Mouse (Mus musculus): ENCODE results near the gene Lama2. TPM values are rescaled to one million over a fixed set of nuclear protein-coding genes. Genes with fewer than 3 reads are reported as not detected.

The Lama2 gene
- polyA plus RNA-seq, 1 experiment from 2014 or later: 4.6 TPM

GRCm38 (mm10) chr10:27222639-27223315 is 396.8 kb downstream of the Lama2 start:
- Histone ChIP-seq H3K9me3 (no peaks in the 10 kb centered on the region), H3K9ac (replicated peaks) (no peak overlapping the region), H3K4me2 (replicated peaks) (no peak overlapping the region), H3K27me3 (no peaks in the 10 kb centered on the region), H3K27ac (no peak overlapping the region), H3K4me1 (replicated peaks) (no peaks in the 10 kb centered on the region), H3K36me3 (no peaks in the 10 kb centered on the region), H3K4me3 (replicated peaks) (no peak overlapping the region)
- ATAC-seq: no peak
- 80% methylated on average over 6 of the region's 6 CpGs for WGBS

GRCm38 (mm10) chr10:27219698-27220097 is 399.9 kb downstream of the Lama2 start:
- H3K36me3 ChIP-seq: no peaks in the 10 kb centered on the region
- no peak for ATAC-seq
- no peak overlapping the region for H3K27ac ChIP-seq
- no peaks in the 10 kb centered on the region for H3K4me1 ChIP-seq (replicated peaks)
- no peaks in the 10 kb centered on the region for H3K27me3 ChIP-seq
- H3K4me3 ChIP-seq (replicated peaks): no peak overlapping the region
- H3K9me3 ChIP-seq: no peaks in the 10 kb centered on the region
- H3K4me2 ChIP-seq (replicated peaks): no peak overlapping the region
- H3K9ac ChIP-seq (replicated peaks): no peak overlapping the region
- WGBS: 62% methylated on average over 1 of the region's 1 CpGs

GRCm38 (mm10) chr10:27207320-27207719 is 412.2 kb downstream of the Lama2 start:
- Histone ChIP-seq H3K36me3 (no peaks in the 10 kb centered on the region), H3K27ac (no peak overlapping the region), H3K27me3 (no peaks in the 10 kb centered on the region), H3K9me3 (no peaks in the 10 kb centered on the region), H3K4me1 (replicated peaks) (no peaks in the 10 kb centered on the region; the same call in 1 of the 2 replicates), H3K9ac (replicated peaks) (no peak overlapping the region; the same call in 1 of the 2 replicates), H3K4me3 (replicated peaks) (no peak overlapping the region), H3K4me2 (replicated peaks) (peak overlapping the region; percentile 27)
- ATAC-seq: no peak
- WGBS: 12% methylated on average over 12 of the region's 12 CpGs

DNA sequence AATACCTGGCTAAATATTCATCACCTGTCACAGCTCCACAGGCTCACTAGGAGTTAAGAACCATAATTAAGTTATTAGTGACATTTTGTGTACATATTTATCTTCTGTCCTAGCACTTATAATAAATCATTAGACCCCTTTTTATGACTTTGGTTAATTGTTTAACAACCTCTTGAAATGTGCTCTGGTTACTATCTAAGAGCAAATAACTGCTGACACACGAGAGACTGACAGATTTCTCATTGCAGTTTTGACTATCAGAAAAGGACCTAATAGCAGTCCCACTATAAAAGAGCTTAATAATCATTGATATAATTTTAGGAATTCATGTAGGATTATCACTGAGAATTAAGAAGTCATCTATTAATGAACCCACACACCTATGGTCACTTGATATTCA is 421.1 kb downstream of the Lama2 start:
- ATAC-seq: no peak
- no peaks in the 10 kb centered on the region for H3K36me3 ChIP-seq
- no peaks in the 10 kb centered on the region for H3K4me1 ChIP-seq (replicated peaks)
- H3K4me2 ChIP-seq (replicated peaks): no peak overlapping the region
- no peak overlapping the region for H3K4me3 ChIP-seq (replicated peaks)
- no peaks in the 10 kb centered on the region for H3K9me3 ChIP-seq
- H3K9ac ChIP-seq (replicated peaks): no peak overlapping the region
- H3K27me3 ChIP-seq: no peaks in the 10 kb centered on the region
- 86% methylated on average over 1 of the region's 1 CpGs for WGBS
- no peak overlapping the region for H3K27ac ChIP-seq

- no peaks in the 10 kb centered on the region for H3K4me1 ChIP-seq (replicated peaks)
- WGBS: 93% methylated on average over 8 of the region's 8 CpGs
- H3K9me3 ChIP-seq: no peaks in the 10 kb centered on the region
- no peak overlapping the region for H3K4me3 ChIP-seq (replicated peaks)
- H3K27ac ChIP-seq: no peak overlapping the region
- no peak for ATAC-seq
- no peak overlapping the region for H3K9ac ChIP-seq (replicated peaks)
- H3K4me2 ChIP-seq (replicated peaks): no peak overlapping the region
- H3K27me3 ChIP-seq: no peaks in the 10 kb centered on the region
- no peaks in the 10 kb centered on the region for H3K36me3 ChIP-seq
These were observed 425.3 kb downstream of the Lama2 start for GRCm38 (mm10) chr10:27193986-27194908.

DNA sequence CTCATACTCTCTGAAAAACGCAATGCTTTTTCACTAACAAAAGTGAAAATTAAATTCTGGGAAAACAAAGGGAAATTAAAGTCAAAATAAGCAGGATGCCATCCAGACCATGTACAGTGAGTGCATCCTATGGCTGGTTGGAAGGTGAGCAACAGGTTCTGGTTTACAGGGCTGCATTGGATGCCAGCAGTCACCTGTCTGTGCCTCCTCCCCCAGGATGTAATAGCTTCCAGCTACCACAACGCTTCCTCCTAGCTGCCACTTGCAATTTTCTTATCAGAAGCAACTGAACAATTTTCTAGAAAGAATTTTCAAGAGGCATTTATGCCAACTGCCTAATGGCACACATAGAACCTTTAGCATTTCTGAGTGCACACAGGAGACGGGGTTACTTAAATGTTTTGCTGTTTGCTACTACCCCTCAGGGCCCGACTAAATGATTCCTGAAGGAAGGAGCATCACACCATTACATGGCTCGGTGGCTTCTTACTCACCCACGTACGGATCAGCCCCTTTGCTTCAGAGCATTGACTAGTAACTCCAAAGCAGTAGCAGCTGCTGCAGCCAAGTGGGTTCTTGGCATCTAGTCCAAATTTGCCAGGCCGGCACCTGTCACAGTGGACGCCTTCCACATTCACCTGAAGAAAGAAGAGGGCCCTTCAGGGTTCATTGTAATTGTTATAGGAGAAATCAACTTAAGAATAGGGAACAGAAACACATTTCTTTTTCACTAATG is 430.8 kb downstream of the Lama2 start:
- H3K4me1 ChIP-seq (replicated peaks): peaks cover 8% of the 10 kb centered on the region; the same call in 1 of the 2 replicates
- WGBS: 88% methylated on average over 9 of the region's 9 CpGs
- no peak overlapping the region for H3K9ac ChIP-seq (replicated peaks)
- H3K36me3 ChIP-seq: no peaks in the 10 kb centered on the region
- H3K4me2 ChIP-seq (replicated peaks): no peak overlapping the region
- no peak overlapping the region for H3K27ac ChIP-seq
- H3K4me3 ChIP-seq (replicated peaks): no peak overlapping the region
- H3K9me3 ChIP-seq: no peaks in the 10 kb centered on the region
- no peaks in the 10 kb centered on the region for H3K27me3 ChIP-seq
- ATAC-seq: no peak

- Histone ChIP-seq H3K27ac (no peak overlapping the region), H3K4me3 (replicated peaks) (no peak overlapping the region), H3K27me3 (no peaks in the 10 kb centered on the region), H3K4me1 (replicated peaks) (peaks cover 8% of the 10 kb centered on the region; the same call in 1 of the 2 replicates), H3K9me3 (no peaks in the 10 kb centered on the region), H3K36me3 (no peaks in the 10 kb centered on the region), H3K9ac (replicated peaks) (no peak overlapping the region), H3K4me2 (replicated peaks) (no peak overlapping the region)
- WGBS: 40% methylated on average over 5 of the region's 5 CpGs
- ATAC-seq: no peak
These were observed 435.4 kb downstream of the Lama2 start for GRCm38 (mm10) chr10:27184185-27184584.

GRCm38 (mm10) chr10:27174271-27174670 is 445.3 kb downstream of the Lama2 start:
- no peak overlapping the region for H3K27ac ChIP-seq
- ATAC-seq: no peak
- 71% methylated on average over 2 of the region's 2 CpGs for WGBS
- H3K27me3 ChIP-seq: no peaks in the 10 kb centered on the region
- no peaks in the 10 kb centered on the region for H3K36me3 ChIP-seq
- no peak overlapping the region for H3K4me2 ChIP-seq (replicated peaks)
- H3K9me3 ChIP-seq: no peaks in the 10 kb centered on the region
- H3K4me3 ChIP-seq (replicated peaks): no peak overlapping the region
- no peak overlapping the region for H3K9ac ChIP-seq (replicated peaks)
- no peaks in the 10 kb centered on the region for H3K4me1 ChIP-seq (replicated peaks)

GRCm38 (mm10) chr10:27164738-27165137 is 454.8 kb downstream of the Lama2 start:
- Histone ChIP-seq H3K27ac (no peak overlapping the region), H3K4me2 (replicated peaks) (no peak overlapping the region), H3K9me3 (no peaks in the 10 kb centered on the region), H3K4me1 (replicated peaks) (no peaks in the 10 kb centered on the region), H3K27me3 (no peaks in the 10 kb centered on the region), H3K9ac (replicated peaks) (no peak overlapping the region), H3K4me3 (replicated peaks) (no peak overlapping the region), H3K36me3 (no peaks in the 10 kb centered on the region)
- WGBS: 74% methylated on average over 3 of the region's 3 CpGs
- no peak for ATAC-seq

DNA sequence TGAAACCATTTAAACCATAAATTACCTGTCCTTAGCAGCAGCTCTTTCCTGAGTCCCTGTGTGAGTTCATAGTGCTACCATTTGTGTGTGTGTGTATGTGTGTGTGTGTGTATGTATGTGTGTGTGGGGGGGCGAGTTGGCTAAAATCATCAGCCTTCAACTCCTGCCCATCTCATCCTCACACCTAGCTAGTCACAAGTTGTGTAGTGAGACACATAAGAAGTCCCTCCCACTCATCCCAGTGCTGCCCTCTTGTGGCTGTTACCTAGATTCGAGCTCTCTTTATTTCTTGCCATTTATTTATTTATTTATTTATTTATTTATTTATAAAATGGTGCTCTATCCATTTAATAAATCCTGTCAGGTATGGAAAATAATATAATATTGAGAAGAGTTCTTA is 457.2 kb downstream of the Lama2 start:
- Histone ChIP-seq H3K27me3 (no peaks in the 10 kb centered on the region), H3K9me3 (no peaks in the 10 kb centered on the region), H3K4me1 (replicated peaks) (no peaks in the 10 kb centered on the region), H3K27ac (no peak overlapping the region), H3K36me3 (no peaks in the 10 kb centered on the region), H3K4me3 (replicated peaks) (no peak overlapping the region), H3K4me2 (replicated peaks) (no peak overlapping the region), H3K9ac (replicated peaks) (no peak overlapping the region)
- WGBS: 92% methylated on average over 2 of the region's 2 CpGs
- peak; percentile 66 for ATAC-seq

GRCm38 (mm10) chr10:27150220-27150619 is 469.3 kb downstream of the Lama2 start:
- Histone ChIP-seq H3K4me2 (replicated peaks) (no peak overlapping the region), H3K4me1 (replicated peaks) (no peaks in the 10 kb centered on the region), H3K9ac (replicated peaks) (no peak overlapping the region), H3K27ac (no peak overlapping the region), H3K27me3 (no peaks in the 10 kb centered on the region), H3K36me3 (no peaks in the 10 kb centered on the region), H3K9me3 (no peaks in the 10 kb centered on the region), H3K4me3 (replicated peaks) (no peak overlapping the region)
- ATAC-seq: no peak
- WGBS: 90% methylated on average over 3 of the region's 3 CpGs

DNA sequence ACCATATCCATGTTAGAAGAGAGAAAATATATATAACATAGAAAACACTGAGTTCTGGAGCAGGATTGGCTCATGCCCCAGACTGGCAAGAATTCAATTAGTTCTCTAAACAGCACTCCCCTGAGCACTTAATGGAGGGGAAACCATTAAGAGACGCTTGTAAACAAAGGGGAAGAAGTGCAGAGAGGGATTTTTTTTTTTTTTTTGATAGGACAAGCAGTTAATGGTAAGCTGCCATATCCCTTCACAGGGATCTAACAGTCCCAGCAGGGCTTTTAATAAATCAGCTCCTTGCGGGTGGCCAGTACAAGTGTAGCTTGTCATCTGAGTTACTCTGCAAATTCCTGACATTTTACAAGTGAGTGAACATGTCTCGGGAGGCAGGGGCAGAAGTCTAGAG is 479.1 kb downstream of the Lama2 start:
- no peak overlapping the region for H3K4me3 ChIP-seq (replicated peaks)
- H3K4me2 ChIP-seq (replicated peaks): no peak overlapping the region
- no peaks in the 10 kb centered on the region for H3K9me3 ChIP-seq
- ATAC-seq: no peak
- no peaks in the 10 kb centered on the region for H3K4me1 ChIP-seq (replicated peaks)
- WGBS: 34% methylated on average over 3 of the region's 3 CpGs
- H3K27ac ChIP-seq: no peak overlapping the region
- no peak overlapping the region for H3K9ac ChIP-seq (replicated peaks)
- H3K27me3 ChIP-seq: no peaks in the 10 kb centered on the region
- H3K36me3 ChIP-seq: no peaks in the 10 kb centered on the region

Data from midbrain, embryonic 13.5 days (tissue).